Mouse (Mus musculus) Patski (cell line): ENCODE results near the gene Jmjd1c. TPM values are rescaled to one million over a fixed set of nuclear protein-coding genes. Genes with fewer than 3 reads are reported as not detected.
A peak's percentile ranks its signal among the peaks of the same experiment; 100 is the strongest.
"Not testable (repeated sequence)": the region's sequence is repeated elsewhere in the genome, so short reads cannot be mapped to it uniquely, and the experiment has no call there.

Experiments used
- ATAC-seq: fragments of 100-300 bp; one replicate; pipeline ENCODE4 v1.8.0; 2021
- CTCF ChIA-PET: fragments of 350-600 bp; sonication (Branson Sonifier 250); formaldehyde crosslinking; loops from one replicate; lab custom pipeline; 2022; ENCODE audit warnings: inconsistent platforms; lab: Charles Lee
- POLR2A ChIA-PET: fragments of 350-600 bp; sonication (Branson Sonifier 250); formaldehyde crosslinking; loops from one replicate; lab custom pipeline; 2022; ENCODE audit warnings: antibody characterized with exemption, inconsistent platforms; lab: Charles Lee
- DNase-seq: peaks from one replicate; pipeline ENCODE4 v3.0.0-alpha.2; 2011; ENCODE audit warnings: low read depth, low spot score
- H3K27me3 ChIP-seq: fragments of 371-371 bp; one replicate; pipeline ENCODE4 v1.5.1; 2021
- CTCF ChIP-seq: fragments of 100-300 bp; IDR thresholded peaks from one replicate; pipeline ENCODE4 v1.5.1; 2021
- in situ Hi-C: fragments of 300-500 bp; cut with MboI; formaldehyde crosslinking; loops from 3 replicates; pipeline ENCODE4 v1.11.1; 2018; ENCODE audit warnings: low pct_unique_long_range_greater_than_20kb, mixed read lengths
- polyA plus RNA-seq: library from polyadenylated mRNA; unstranded; gene quantifications from one replicate; pipeline ENCODE4 v1.2.3, GENCODE M21; 2021

Jmjd1c gene
- polyA plus RNA-seq, 1 experiment from 2014 or later, result 26.1 TPM

DNA sequence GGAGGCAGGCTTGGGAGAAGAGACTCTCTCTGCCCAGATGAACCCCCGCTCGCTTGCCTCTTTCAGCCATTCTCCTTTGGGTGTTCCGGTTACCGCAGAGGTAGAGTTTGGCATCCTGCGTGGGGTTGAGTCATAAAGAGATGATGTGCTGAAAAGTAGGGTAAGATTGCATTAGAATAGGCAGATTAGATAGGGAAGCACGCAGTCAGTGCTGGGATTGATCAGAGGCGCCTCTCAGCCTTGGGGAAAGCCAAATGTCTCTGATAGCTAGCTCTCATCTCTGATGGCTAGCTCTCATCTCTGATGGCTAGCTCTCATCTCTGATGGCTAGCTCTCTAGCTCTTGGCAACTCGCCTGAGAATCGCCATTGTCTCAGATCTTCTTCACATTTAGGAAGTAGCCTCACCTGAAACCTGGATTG, 4.9 kb downstream of the Jmjd1c start:
- no peak for TF ChIP-seq CTCF
- no peaks in the 10 kb centered on the region for H3K27me3 ChIP-seq
- ChIA-PET POLR2A (interaction anchor here (2.3 kb wide), 1 partner anchor 118 kb away, joined by 7 read pairs; no protein-coding TSS in a partner anchor), CTCF (interaction anchor here (1.3 to 1.7 kb wide), 3 partner anchors 10 to 247 kb away, joined by 4 to 5 read pairs (median 5); no protein-coding TSS in a partner anchor)
- DNase-seq (no peak), ATAC-seq (no peak)
- in situ Hi-C loops, result loop anchor here (5.0 kb wide), 1 partner anchor 194 kb away; no protein-coding TSS in a partner anchor

DNA sequence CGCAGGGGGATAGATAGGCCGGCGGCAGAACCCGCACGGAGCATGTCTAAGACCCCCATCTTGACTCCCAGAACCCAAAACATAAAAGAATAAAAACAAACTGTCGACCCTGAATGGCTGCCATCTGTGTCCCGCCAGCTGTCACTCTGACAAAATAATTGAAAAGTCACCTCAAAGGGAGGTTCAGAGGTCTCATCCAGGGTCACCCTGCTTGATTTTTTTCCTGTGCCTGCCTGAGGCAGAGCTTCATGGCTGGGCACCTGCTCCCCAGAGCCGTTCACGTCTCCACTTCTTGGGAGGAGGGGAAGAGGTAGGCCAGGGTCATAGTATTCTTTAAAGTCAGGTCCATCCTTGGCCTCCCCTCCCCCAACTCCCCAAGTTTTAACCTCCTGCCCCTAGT, 8.6 kb downstream of the Jmjd1c start:
- H3K27me3 ChIP-seq, result no peaks in the 10 kb centered on the region
- ChIA-PET CTCF (interaction anchor here (1.4 to 1.8 kb wide), 2 partner anchors 9 to 70 kb away, joined by 5 read pairs; no protein-coding TSS in a partner anchor), POLR2A (no interaction called here)
- in situ Hi-C loops, result loop anchor here (5.0 kb wide), 1 partner anchor 197 kb away; no protein-coding TSS in a partner anchor
- ATAC-seq (no peak), DNase-seq (no peak)
- no peak for TF ChIP-seq CTCF

DNA sequence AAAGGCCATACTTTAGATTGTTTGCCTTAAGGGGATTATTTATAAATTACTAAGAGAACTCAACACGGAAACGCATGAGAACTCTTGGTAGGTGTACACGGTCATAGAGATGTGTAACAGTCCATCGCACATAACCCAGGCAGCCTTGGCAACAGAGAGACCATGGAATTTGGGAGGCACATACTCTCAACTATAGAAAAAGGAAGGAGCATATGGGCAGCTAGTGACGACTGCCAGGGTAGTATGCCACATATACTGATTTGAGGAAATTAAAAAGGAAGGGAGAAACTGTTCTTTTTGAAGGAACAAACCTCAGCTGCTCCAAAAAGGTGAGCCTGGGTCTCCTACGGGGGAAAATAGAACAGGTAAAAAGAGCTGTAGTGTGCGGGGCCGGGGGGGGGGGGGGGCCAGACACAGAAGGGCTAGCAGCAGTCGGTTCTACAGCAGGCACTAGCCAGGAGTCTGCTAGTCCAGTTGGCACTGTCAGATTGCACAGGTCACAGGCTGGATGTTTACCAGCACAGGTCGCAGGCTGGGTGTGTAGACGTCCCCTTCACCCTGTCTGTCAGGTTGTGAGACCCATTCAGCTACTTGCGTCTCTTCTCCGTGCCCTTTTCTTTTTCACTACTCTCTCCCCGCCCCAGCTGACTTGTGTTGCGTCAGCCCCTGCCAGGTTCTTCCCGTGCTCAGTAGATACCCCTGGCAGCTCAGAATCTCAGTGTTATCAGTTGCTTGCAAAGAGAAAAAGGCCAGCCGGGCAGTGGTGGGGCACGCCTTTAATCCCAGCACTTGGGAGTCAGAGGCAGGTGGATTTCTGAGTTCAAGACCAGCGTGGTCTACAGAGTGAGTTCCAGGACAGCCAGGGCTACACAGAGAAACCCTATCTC, 9.6 kb downstream of the Jmjd1c start:
- no peak for TF ChIP-seq CTCF
- in situ Hi-C loops, result no loop called here
- POLR2A ChIA-PET, result no interaction called here
- no peak for DNase-seq
- H3K27me3 ChIP-seq, result no peaks in the 10 kb centered on the region
- ATAC-seq, result no peak
- CTCF ChIA-PET, result interaction anchor here (1.8 kb wide), 1 partner anchor 69 kb away, joined by 5 read pairs; no protein-coding TSS in a partner anchor

DNA sequence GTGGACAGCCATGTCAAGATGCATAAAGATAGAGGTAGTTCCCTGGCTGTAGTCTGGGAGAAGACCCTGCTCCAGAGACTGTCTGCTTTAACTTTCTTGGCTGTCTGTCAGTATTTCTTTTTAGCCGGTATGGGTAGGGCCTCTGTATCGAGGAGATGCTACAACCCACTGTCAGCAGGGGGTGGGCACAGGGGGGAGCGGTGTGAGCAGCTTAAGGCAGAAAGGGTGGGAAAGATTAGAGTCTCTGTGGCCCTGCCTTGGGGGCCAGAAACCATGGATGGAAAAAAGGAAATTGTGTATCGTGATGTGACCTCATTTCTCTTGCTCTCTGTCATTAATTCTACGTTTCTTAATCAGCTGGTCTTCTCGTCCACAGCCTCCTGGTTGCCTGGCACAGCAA, 10.5 kb downstream of the Jmjd1c start:
- no peak for ATAC-seq
- no peak for DNase-seq
- ChIA-PET CTCF (no interaction called here), POLR2A (no interaction called here)
- H3K27me3 ChIP-seq, result no peaks in the 10 kb centered on the region
- no peak for TF ChIP-seq CTCF
- in situ Hi-C loops, result no loop called here

DNA sequence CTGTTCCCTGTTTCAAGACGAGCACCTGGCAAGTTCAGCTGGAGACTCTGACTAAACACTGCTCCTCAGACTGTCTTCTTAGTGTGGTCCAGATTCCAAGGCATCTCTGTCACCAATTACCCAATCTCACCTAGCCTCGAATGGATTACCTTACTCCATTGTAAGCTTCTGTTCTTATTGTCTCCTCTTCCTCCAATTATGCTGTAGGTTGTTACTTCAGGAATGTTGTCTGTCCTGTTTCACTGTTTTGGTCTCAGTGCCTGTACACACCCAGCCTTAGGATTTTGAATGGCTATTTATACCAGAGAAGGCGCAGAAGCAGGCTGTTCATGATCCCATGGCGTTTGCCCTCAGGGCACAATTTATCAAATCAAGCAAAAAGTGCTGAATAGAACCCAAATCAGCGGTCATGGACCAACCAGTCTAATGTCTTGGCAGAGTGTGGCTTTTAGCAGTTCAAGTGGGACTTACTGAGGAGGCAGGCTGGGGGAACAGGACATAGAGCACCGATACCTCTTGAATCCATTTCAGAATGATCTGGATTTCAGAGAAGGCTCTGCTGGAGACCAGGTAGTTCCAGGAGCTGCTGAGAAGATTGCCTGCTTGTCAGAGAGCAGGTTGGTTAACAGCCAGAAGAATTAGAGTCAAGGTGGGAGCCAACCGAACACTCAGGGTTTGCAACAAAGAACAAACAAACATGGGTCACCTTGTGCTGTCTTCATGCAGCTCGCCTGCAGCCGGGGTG, 11.3 kb downstream of the Jmjd1c start:
- ATAC-seq, result peak; percentile 28
- POLR2A ChIA-PET, result no interaction called here
- in situ Hi-C loops, result no loop called here
- H3K27me3 ChIP-seq, result no peaks in the 10 kb centered on the region
- TF ChIP-seq CTCF, result no peak
- no peak for DNase-seq
- CTCF ChIA-PET, result interaction anchor here (1.1 kb wide), 1 partner anchor 76 kb away, joined by 3 read pairs; no protein-coding TSS in a partner anchor

DNA sequence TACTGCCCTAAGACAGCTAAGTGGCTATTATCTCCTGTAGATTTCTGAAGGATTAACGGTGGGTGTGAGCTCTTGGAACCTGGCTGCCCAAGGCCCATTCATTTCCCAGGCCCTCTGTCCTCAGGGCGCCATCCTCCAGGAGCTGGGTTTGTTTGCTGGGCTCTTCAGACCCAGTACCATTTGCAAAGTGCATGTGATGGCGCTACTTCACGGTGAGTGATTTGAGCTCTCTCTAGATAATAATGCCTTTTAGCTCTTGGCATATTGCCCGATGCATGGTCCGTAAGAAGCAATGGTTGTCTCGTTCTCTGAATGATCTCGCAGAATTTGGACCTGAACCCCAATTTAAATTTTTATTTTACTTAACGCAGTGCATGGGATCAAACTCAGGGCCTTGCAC, 12.2 kb downstream of the Jmjd1c start:
- POLR2A ChIA-PET, result no interaction called here
- DNase-seq (no peak), ATAC-seq (no peak)
- CTCF ChIA-PET, result interaction anchor here (0.9 to 1.9 kb wide), 3 partner anchors 8 to 75 kb away, joined by 3 to 5 read pairs (median 3); no protein-coding TSS in a partner anchor
- no peak for TF ChIP-seq CTCF
- in situ Hi-C loops, result no loop called here
- no peaks in the 10 kb centered on the region for H3K27me3 ChIP-seq

DNA sequence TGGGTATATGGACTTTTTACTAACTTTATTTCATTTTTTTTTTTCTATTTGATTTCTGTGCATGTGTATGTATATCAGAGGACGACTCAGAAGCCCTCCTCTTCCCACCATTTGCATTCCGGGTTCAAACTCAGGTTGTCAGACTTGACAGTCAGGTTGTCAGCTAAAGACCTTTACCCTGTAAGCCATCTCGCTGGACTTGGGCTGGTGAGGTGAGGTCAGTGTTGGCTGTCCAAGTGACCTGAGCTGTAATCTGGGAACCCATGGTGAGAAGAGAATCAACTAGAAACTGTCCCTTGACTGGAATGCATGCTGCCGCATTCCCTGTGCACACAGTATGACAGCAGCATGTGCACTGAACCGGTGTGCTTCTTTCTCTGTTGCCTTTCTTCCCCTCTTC, 13.7 kb downstream of the Jmjd1c start:
- in situ Hi-C loops, result no loop called here
- POLR2A ChIA-PET, result no interaction called here

DNA sequence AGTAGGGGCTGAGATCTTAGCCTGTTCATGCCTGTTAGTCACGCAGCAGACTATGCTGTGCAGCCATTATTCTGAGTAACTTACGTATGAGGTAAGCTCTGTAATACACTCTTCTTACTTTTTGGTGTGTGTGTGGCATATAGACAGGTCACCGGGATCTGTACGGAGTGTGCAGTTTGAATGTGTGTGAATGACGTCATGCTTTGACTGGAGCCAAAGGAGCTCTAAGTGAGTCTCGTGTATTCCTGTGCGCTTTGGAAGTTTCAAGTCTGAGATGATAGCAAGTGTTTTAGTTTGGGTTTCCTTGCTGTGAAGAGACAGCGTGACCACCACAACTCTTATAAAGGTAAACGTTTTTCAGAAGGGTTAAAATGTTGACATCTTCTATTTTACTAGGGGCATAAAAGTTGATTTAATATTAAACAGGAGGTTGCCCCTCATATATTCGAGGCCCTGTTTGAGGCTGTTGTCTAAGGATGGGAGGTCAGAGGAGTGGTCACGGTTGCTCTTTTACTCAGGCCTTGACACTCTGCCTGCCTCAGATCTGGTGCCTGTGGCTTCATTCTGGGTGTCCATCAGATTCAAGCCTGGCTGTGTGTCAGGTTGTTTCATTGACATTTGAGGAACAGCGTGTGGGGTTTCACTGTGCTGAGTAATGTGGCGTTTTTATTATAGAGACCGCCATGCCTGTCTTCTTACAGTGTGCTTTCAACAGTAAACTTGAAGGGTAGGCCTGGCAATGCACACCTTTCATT, 15.3 kb downstream of the Jmjd1c start:
- no peaks in the 10 kb centered on the region for H3K27me3 ChIP-seq
- ATAC-seq, result no peak
- ChIA-PET POLR2A (no interaction called here), CTCF (interaction anchor here (1.7 kb wide), 1 partner anchor 11 kb away, joined by 5 read pairs; no protein-coding TSS in a partner anchor)
- in situ Hi-C loops, result no loop called here
- TF ChIP-seq CTCF, result no peak
- DNase-seq, result no peak

More for the DNA sequence above, 13.7 kb downstream of the Jmjd1c start:
- no peak for ATAC-seq
- no peaks in the 10 kb centered on the region for H3K27me3 ChIP-seq
- TF ChIP-seq CTCF, result no peak
- DNase-seq, result no peak
- CTCF ChIA-PET, result interaction anchor here (1.9 kb wide), 1 partner anchor 10 kb away, joined by 5 read pairs; no protein-coding TSS in a partner anchor

DNA sequence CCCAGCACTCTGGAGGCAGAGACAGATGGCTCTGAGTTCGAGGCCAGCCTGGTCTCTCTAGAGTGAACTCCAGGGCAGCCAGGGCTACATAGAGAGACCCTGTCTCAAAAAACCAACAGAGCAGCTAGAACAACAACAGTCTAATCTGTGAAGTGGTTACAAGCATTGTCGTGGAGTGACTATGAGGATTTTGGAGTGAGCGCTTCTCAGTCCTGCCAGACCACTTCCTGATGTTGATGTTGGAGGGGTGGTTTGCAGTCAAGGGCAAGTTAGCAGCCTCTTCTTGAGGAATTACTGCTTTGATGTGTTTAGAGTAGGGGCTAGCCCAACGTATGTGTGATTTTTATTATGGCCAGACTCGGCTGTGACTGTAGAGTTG, 15.9 kb downstream of the Jmjd1c start:
- H3K27me3 ChIP-seq, result no peaks in the 10 kb centered on the region
- ChIA-PET POLR2A (no interaction called here), CTCF (no interaction called here)
- TF ChIP-seq CTCF, result no peak
- in situ Hi-C loops, result no loop called here
- ATAC-seq (no peak), DNase-seq (no peak)

DNA sequence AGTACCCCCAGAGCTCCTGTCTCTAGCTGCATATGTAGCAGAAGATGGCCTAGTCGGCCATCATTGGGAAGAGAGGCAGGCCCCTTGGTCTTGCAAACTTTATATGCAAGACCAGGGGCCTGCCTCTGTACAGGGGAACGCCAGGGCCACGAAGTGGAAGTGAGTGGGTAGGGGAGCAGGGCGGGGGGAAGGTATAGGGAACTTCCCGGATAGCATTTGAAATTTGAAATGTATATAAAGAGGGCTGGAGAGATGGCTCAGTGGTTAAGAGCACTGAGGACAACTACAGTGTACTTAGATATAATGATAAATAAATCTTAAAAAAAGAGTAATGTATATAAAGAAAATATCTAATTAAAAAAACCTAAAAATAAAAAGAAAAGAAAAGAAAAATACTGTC, 17.0 kb downstream of the Jmjd1c start:
- in situ Hi-C loops, POLR2A ChIA-PET, DNase-seq, ATAC-seq, H3K27me3 ChIP-seq: not testable (repeated sequence)
- CTCF ChIA-PET, result interaction anchor here (1.2 kb wide), 1 partner anchor 9 kb away, joined by 5 read pairs; no protein-coding TSS in a partner anchor
